Mouse (Mus musculus) gastrocnemius, adult 2 months (tissue): ENCODE measurements around the gene Smoc1. TPM values are rescaled to one million over a fixed set of nuclear protein-coding genes. Genes with fewer than 3 reads are reported as not detected.

Experiments
- DNase-seq: peaks from one replicate; pipeline ENCODE4 v3.0.0; 2022
- H3K27ac ChIP-seq: fragments of 200-600 bp; 2 replicates; pipeline ENCODE4 v1.8.1; 2022; ENCODE audit warnings: mild to moderate bottlenecking
- H3K4me3 ChIP-seq: fragments of 200-600 bp; 2 replicates; pipeline ENCODE4 v1.8.1; 2022; ENCODE audit warnings: mild to moderate bottlenecking, moderate library complexity
- CTCF ChIP-seq: fragments of 200-600 bp; IDR thresholded peaks from 2 replicates; pipeline ENCODE4 v1.8.1; 2022; ENCODE audit warnings: antibody characterized with exemption, mild to moderate bottlenecking, moderate library complexity
- intact Hi-C: fragments of 180-260 bp; cut with DNase I; formaldehyde crosslinking; loops from one replicate; pipeline ENCODE4 v1.15.1; 2025
- total RNA-seq, 2 experiments: library from RNA; stranded (reverse); gene quantifications; 2 replicates each; pipeline ENCODE4 v1.2.3; 2021

Smoc1 gene
- total RNA-seq, 2 experiments from 2014 or later = 0.61 to 0.98 TPM

- DNase-seq = no peak
- no peak for TF ChIP-seq CTCF
- intact Hi-C loops = no loop called here
These were observed 47.5 kb downstream of the Smoc1 start for GRCm38 (mm10) chr12:81074139-81074538.

GRCm38 (mm10) chr12:81074941-81075340 is 48.3 kb downstream of the Smoc1 start:
- no peak for DNase-seq
- H3K4me3 ChIP-seq = no peak overlapping the region
- TF ChIP-seq CTCF = no peak
- H3K27ac ChIP-seq = no peak overlapping the region
- intact Hi-C loops = no loop called here

More at GRCm38 (mm10) chr12:81074139-81074538, 47.5 kb downstream of the Smoc1 start:
- no peak overlapping the region for H3K4me3 ChIP-seq
- no peak overlapping the region for H3K27ac ChIP-seq

- H3K27ac ChIP-seq = no peak overlapping the region
- DNase-seq = no peak
- no peak for TF ChIP-seq CTCF
- no peak overlapping the region for H3K4me3 ChIP-seq
- intact Hi-C loops = no loop called here
These were observed 51.5 kb downstream of the Smoc1 start for GRCm38 (mm10) chr12:81077953-81078646.

GRCm38 (mm10) chr12:81080345-81080744 is 53.7 kb downstream of the Smoc1 start:
- H3K27ac ChIP-seq = no peak overlapping the region
- TF ChIP-seq CTCF = no peak
- intact Hi-C loops = no loop called here
- no peak for DNase-seq
- no peak overlapping the region for H3K4me3 ChIP-seq

- intact Hi-C loops = no loop called here
- TF ChIP-seq CTCF = no peak
- Histone ChIP-seq H3K4me3 (no peak overlapping the region), H3K27ac (no peak overlapping the region)
- no peak for DNase-seq
These were observed 54.4 kb downstream of the Smoc1 start for GRCm38 (mm10) chr12:81081031-81081430.

- Histone ChIP-seq H3K27ac (no peak overlapping the region), H3K4me3 (no peak overlapping the region)
- TF ChIP-seq CTCF = no peak
- intact Hi-C loops = no loop called here
- no peak for DNase-seq
These were observed 56.5 kb downstream of the Smoc1 start for GRCm38 (mm10) chr12:81083146-81083545.

- no peak for DNase-seq
- Histone ChIP-seq H3K4me3 (no peak overlapping the region), H3K27ac (no peak overlapping the region)
- TF ChIP-seq CTCF = no peak
- intact Hi-C loops = no loop called here
These were observed 58.6 kb downstream of the Smoc1 start for GRCm38 (mm10) chr12:81085244-81085643.

GRCm38 (mm10) chr12:81088131-81088530 is 61.5 kb downstream of the Smoc1 start:
- Histone ChIP-seq H3K27ac (no peak overlapping the region), H3K4me3 (no peak overlapping the region)
- DNase-seq = no peak
- no peak for TF ChIP-seq CTCF
- intact Hi-C loops = no loop called here

GRCm38 (mm10) chr12:81091641-81092040 is 65.0 kb downstream of the Smoc1 start:
- no peak for DNase-seq
- intact Hi-C loops = no loop called here
- no peak overlapping the region for H3K4me3 ChIP-seq
- no peak for TF ChIP-seq CTCF
- no peak overlapping the region for H3K27ac ChIP-seq

- TF ChIP-seq CTCF = no peak
- intact Hi-C loops = no loop called here
- no peak overlapping the region for H3K4me3 ChIP-seq
- DNase-seq = no peak
- no peak overlapping the region for H3K27ac ChIP-seq
These were observed 66.0 kb downstream of the Smoc1 start for GRCm38 (mm10) chr12:81092641-81093040.

- no peak overlapping the region for H3K27ac ChIP-seq
- DNase-seq = no peak
- TF ChIP-seq CTCF = no peak
- intact Hi-C loops = no loop called here
- no peak overlapping the region for H3K4me3 ChIP-seq
These were observed 66.6 kb downstream of the Smoc1 start for GRCm38 (mm10) chr12:81093211-81093610.

GRCm38 (mm10) chr12:81094766-81095405 is 68.3 kb downstream of the Smoc1 start:
- DNase-seq = no peak
- H3K4me3 ChIP-seq = no peak overlapping the region
- H3K27ac ChIP-seq = no peak overlapping the region
- no peak for TF ChIP-seq CTCF
- intact Hi-C loops = no loop called here

- no peak for DNase-seq
- H3K4me3 ChIP-seq = no peak overlapping the region
- H3K27ac ChIP-seq = no peak overlapping the region
- no peak for TF ChIP-seq CTCF
- intact Hi-C loops = no loop called here
These were observed 70.7 kb downstream of the Smoc1 start for GRCm38 (mm10) chr12:81097267-81097666.

GRCm38 (mm10) chr12:81097738-81098137 is 71.1 kb downstream of the Smoc1 start:
- H3K27ac ChIP-seq = no peak overlapping the region
- no peak for TF ChIP-seq CTCF
- intact Hi-C loops = no loop called here

More at GRCm38 (mm10) chr12:81097738-81098137, 71.1 kb downstream of the Smoc1 start:
- DNase-seq = no peak
- H3K4me3 ChIP-seq = no peak overlapping the region
